Mouse (Mus musculus) bone marrow macrophage, adult 2 months (primary cell): Measurements from ENCODE around the gene Trip4.

ENCODE experiments used
- CTCF ChIP-seq: IDR thresholded peaks from 2 replicates; pipeline ENCODE4 v1.5.1; 2012; ENCODE audit warnings: low read depth, mild to moderate bottlenecking, low read length, moderate library complexity
- POLR2A ChIP-seq: IDR thresholded peaks from 2 replicates; pipeline ENCODE4 v1.6.1; 2012; ENCODE audit warnings: mild to moderate bottlenecking, low read depth, low read length, borderline replicate concordance

GRCm38 (mm10) chr9:65828511-65828910, 80.1 kb downstream of the Trip4 start:
- TF ChIP-seq CTCF = no peak
- TF ChIP-seq POLR2A = no peak
